Mouse (Mus musculus) stomach, embryonic 16.5 days (tissue): Measurements from ENCODE around the gene Cox6b2. TPM values are rescaled to one million over a fixed set of nuclear protein-coding genes. Genes with fewer than 3 reads are reported as not detected.
A peak's percentile ranks its signal among the peaks of the same experiment; 100 is the strongest.

Experiments used
- ATAC-seq: fragments of 200-750 bp; cut with Nextera tagmentation; 2 replicates; pipeline ENCODE4 v1.8.0; 2017; ENCODE audit warnings: moderate number of reproducible peaks, moderate TSS enrichment; ENCODE audit not compliant: insufficient read depth, low FRiP score
- H3K27ac ChIP-seq: fragments of 300-500 bp; sonication (generic); 2 replicates; pipeline ENCODE4 v1.5.1; 2014; ENCODE audit warnings: low read length
- H3K27me3 ChIP-seq: fragments of 300-500 bp; sonication (generic); 2 replicates; pipeline ENCODE4 v1.6.1; 2014; ENCODE audit warnings: low read length, control low read depth, mixed read lengths; ENCODE audit not compliant: control insufficient read depth, insufficient read depth
- H3K36me3 ChIP-seq: fragments of 300-500 bp; sonication (generic); 2 replicates; pipeline ENCODE4 v1.6.1; 2014; ENCODE audit warnings: low read length; ENCODE audit not compliant: control insufficient read depth, insufficient read depth
- H3K4me1 ChIP-seq: fragments of 300-500 bp; sonication (generic); 2 replicates; pipeline ENCODE4 v1.6.1; 2014; ENCODE audit warnings: low read length, control low read depth, mixed read lengths; ENCODE audit not compliant: control insufficient read depth, insufficient read depth
- H3K4me2 ChIP-seq: fragments of 300-500 bp; sonication (generic); 2 replicates; pipeline ENCODE4 v1.6.1; 2014; ENCODE audit warnings: low read depth, low read length, mixed read lengths
- H3K4me3 ChIP-seq: fragments of 300-500 bp; sonication (generic); replicated peaks from 2 replicates; pipeline ENCODE4 v1.5.1; 2014; ENCODE audit warnings: mild to moderate bottlenecking, low read length
- H3K9ac ChIP-seq: fragments of 300-500 bp; sonication (generic); 2 replicates; pipeline ENCODE4 v1.6.1; 2014; ENCODE audit warnings: low read length
- H3K9me3 ChIP-seq: fragments of 300-500 bp; sonication (generic); replicated peaks from 2 replicates; pipeline ENCODE4 v1.6.1; 2016; ENCODE audit warnings: low read length, control low read depth; ENCODE audit not compliant: control insufficient read depth
- WGBS: fragments of 180-500 bp; shearing (Covaris S2); extraction: QIAGEN DNeasy Blood & Tissue Kit; methylation state at CpG from one replicate; pipeline ENCODE4 v1.1.7; 2014; 5-methylcytosine and 5-hydroxymethylcytosine counted together
- polyA plus RNA-seq: library from polyadenylated mRNA; unstranded; fragments of >200 nt; fragmentation: Nextera tagmentation; extraction: Ambion mirVana; gene quantifications from 2 replicates; pipeline ENCODE4 v1.2.1, GENCODE M21; 2015

Gene Cox6b2
- polyA plus RNA-seq, 1 experiment from 2014 or later = 70.0 TPM

DNA sequence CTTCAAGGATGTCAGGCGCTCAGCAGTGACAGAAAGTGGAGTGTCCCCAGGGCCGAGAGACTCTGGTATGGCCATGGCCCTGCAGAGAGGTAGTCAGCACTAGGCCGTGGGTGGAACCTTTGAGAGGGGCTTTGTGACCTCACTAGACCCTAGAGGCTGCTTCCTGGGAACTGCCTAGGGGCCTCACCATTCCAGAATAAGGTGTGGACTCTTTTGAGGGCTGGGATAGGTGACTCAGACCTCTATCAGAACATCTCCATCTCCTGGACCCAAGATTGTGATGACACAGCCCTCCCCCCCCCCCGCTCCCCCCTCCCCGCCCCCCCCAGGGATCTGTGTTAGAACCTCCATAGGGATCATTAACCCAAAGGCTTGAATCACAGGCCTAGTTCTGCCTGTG lies 18.3 kb upstream of the Cox6b2 start, which contains the start of gene Fam71e2:
Fam71e2 (minus strand) TSS at position 101 of the 400 bp plus-strand sequence.
- ATAC-seq = no peak
- H3K4me2 ChIP-seq = no peak within 1 kb of the TSS

DNA sequence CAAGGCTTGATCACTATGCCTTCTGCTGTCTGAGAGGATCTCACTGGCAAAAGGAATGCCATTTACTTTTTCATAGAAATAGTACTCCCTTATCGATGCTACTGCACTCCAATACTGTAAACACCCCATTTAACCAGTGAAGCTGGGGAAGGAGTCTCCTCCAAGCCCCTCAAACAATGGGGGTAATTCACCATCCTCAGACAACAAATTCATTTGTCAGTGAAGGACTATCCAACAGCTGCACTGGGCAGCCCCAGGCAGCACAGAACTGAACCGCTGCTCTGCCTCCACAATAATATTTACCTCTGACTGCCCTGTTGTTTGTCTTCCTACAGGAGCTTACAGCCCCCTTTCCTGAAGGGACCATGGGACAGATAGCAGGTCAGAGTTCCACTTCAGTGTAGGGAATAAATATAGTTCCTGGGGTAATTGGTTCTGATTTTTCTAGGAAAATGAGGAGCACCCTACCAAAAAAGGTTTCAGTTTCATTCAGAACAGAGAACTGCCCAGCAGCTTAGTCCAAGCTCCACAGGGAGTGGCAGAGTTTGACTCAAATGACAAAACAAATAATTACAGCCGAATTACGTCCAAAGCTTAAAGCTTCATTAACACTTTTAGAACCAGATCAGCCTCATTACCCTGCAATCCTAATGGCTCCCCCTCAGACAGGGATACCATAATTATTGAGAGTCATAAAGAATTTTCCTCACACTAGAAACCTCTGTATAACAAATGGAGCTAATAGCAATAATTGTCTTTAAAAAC lies 12.2 kb upstream of the Cox6b2 start:
- H3K9me3 ChIP-seq = no peaks in the 10 kb centered on the region
- no peaks in the 10 kb centered on the region for H3K4me1 ChIP-seq
- no peaks in the 10 kb centered on the region for H3K27me3 ChIP-seq
- no peak for ATAC-seq
- no peak overlapping the region for H3K27ac ChIP-seq
- H3K4me3 ChIP-seq = 0 out of 2 replicates have a peak overlapping the region, but pooled peaks have one; percentile 7
- H3K4me2 ChIP-seq = no peak overlapping the region
- no peak overlapping the region for H3K9ac ChIP-seq
- no peaks in the 10 kb centered on the region for H3K36me3 ChIP-seq
- WGBS = 12% methylated on average over 4 of the region's 4 CpGs

More for the DNA sequence above, 18.3 kb upstream of the Cox6b2 start, which contains the start of gene Fam71e2:
- H3K27ac ChIP-seq = no peak within 1 kb of the TSS
- no peak within 1 kb of the TSS for H3K4me3 ChIP-seq
- H3K9ac ChIP-seq = no peak within 1 kb of the TSS
- 70% methylated on average over 3 of the region's 5 CpGs for WGBS
- H3K27me3 ChIP-seq = peaks cover 13% of the 10 kb centered on the region
- no peaks in the 10 kb centered on the region for H3K9me3 ChIP-seq
- no peaks in the 10 kb centered on the region for H3K4me1 ChIP-seq
- H3K36me3 ChIP-seq = no peaks in the 10 kb centered on the region

DNA sequence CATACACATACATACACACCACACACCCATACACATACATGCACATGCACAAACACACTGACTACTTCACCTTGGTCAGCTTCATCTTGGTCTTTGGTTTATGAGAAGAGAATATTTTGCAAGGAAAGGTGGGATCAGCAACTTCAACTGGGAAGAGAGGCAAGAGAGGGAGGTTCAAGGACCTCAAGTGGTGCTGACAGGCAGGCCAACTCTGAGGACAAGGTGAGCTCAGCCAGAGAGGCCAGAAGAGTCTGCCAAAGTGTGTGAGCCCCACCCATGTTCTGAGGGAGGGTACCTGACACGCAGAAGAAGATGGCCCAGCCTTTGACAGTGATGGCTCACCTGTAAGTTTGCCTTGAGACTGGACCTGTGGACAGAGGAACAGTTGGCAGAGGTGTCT lies 6.8 kb upstream of the Cox6b2 start:
- WGBS = 40% methylated on average over 1 of the region's 1 CpGs
- no peak overlapping the region for H3K27ac ChIP-seq
- ATAC-seq = no peak
- H3K4me3 ChIP-seq = no peak overlapping the region
- no peaks in the 10 kb centered on the region for H3K4me1 ChIP-seq
- no peak overlapping the region for H3K9ac ChIP-seq
- no peak overlapping the region for H3K4me2 ChIP-seq
- no peaks in the 10 kb centered on the region for H3K36me3 ChIP-seq
- no peaks in the 10 kb centered on the region for H3K27me3 ChIP-seq
- H3K9me3 ChIP-seq = no peaks in the 10 kb centered on the region

DNA sequence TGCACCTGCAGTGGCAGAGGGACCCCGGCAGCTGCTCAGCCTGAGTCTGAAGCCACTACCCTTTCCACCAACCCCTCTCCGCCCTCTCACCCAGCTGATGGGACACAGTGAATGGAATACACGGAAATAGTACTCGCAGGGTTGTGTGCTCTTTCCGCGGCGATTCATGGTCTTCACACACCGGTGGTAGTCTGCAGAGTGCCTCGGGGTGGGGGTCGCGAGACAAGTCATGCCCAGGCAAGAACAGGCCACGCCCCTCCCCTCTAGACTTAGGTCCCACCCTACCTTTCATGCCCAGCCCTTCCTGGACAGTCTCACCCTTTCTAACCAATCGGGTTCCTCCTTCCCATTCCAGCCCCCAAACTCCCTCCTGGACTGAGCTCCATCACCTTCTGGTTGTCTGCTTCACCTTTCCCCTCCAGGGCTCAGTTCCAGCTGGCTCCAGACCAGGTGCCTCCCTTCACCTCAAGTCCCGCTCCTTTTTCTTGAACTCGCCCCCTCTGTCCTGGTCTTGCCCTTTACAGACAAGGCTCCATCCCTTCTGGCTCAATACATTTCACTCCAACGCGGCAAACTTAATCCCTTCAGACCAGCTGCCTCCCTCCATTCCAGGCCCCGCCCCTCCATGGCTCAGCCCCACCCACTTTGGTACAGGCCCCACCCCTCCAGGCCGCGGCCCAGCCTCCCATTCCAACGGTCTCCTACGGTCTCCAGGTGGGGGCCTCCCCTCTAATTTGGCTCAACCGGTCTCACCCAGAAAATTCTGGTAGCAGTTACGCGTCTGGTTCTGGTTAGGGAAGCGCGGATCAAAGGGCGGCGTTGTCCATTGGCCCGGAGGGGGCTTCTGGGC lies 698 bp downstream of the Cox6b2 start:
- Histone ChIP-seq H3K4me3 (peak overlapping the region; percentile 59), H3K27me3 (no peaks in the 10 kb centered on the region), H3K9me3 (no peaks in the 10 kb centered on the region), H3K36me3 (no peaks in the 10 kb centered on the region), H3K27ac (peak overlapping the region; percentile 79), H3K4me2 (peak overlapping the region; percentile 78), H3K4me1 (peaks cover 20% of the 10 kb centered on the region), H3K9ac (peak overlapping the region; percentile 73)
- peak; percentile 88 for ATAC-seq
- 1% methylated on average over 30 of the region's 30 CpGs for WGBS

DNA sequence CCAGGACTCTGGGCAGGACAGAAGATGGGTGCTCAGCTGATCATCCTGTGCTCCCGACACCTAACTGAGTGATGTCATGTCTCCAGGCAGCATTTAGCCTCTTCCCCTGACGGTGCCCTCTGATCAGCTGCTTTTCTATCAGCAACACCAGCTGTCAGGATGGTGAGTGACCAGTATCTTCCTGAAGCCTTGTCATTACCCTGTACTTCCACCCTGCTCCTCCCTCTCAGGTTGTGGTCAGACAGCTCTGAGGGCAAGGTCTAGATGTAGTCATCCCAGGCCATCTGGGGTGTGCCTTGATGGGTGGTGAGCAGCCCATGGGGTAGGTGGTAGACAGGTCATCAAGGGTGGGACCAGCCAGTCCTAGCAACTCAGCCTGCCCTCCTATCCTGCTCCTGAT lies 3.7 kb downstream of the Cox6b2 start:
- H3K9ac ChIP-seq = no peak overlapping the region
- no peak for ATAC-seq

DNA sequence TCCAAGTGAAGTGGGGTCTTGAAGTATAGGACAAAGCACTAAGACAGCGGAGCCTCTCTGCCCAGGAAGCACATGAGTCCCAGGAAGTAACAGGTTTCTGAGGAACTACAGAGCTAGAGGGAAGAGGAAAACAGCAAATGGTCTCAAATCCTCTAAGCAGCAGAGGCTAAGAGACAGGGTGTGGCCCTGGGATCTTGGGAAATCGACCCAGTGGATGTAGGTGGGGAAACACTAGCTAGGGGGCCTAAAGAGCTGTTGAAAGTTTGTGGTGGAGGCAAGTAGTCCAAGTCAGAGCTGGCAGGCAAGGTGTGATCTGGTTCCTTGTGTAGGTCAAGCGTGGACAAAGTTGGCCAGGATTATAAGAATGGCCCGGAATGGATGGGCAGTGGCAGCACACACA lies 4.6 kb downstream of the Cox6b2 start:
- no peak overlapping the region for H3K4me2 ChIP-seq
- H3K4me1 ChIP-seq = peaks cover 23% of the 10 kb centered on the region
- WGBS = 65% methylated on average over 4 of the region's 4 CpGs
- no peak overlapping the region for H3K27ac ChIP-seq
- no peak overlapping the region for H3K9ac ChIP-seq
- peaks cover 10% of the 10 kb centered on the region; the same call in 1 of the 2 replicates for H3K36me3 ChIP-seq
- no peaks in the 10 kb centered on the region for H3K9me3 ChIP-seq
- ATAC-seq = no peak
- H3K27me3 ChIP-seq = no peaks in the 10 kb centered on the region
- no peak overlapping the region for H3K4me3 ChIP-seq

More for the DNA sequence above, 3.7 kb downstream of the Cox6b2 start:
- Histone ChIP-seq H3K4me3 (no peak overlapping the region), H3K4me1 (peaks cover 20% of the 10 kb centered on the region), H3K27me3 (no peaks in the 10 kb centered on the region), H3K27ac (no peak overlapping the region), H3K4me2 (no peak overlapping the region), H3K9me3 (no peaks in the 10 kb centered on the region), H3K36me3 (peaks cover 10% of the 10 kb centered on the region; the same call in 1 of the 2 replicates)
- 81% methylated on average over 2 of the region's 2 CpGs for WGBS

DNA sequence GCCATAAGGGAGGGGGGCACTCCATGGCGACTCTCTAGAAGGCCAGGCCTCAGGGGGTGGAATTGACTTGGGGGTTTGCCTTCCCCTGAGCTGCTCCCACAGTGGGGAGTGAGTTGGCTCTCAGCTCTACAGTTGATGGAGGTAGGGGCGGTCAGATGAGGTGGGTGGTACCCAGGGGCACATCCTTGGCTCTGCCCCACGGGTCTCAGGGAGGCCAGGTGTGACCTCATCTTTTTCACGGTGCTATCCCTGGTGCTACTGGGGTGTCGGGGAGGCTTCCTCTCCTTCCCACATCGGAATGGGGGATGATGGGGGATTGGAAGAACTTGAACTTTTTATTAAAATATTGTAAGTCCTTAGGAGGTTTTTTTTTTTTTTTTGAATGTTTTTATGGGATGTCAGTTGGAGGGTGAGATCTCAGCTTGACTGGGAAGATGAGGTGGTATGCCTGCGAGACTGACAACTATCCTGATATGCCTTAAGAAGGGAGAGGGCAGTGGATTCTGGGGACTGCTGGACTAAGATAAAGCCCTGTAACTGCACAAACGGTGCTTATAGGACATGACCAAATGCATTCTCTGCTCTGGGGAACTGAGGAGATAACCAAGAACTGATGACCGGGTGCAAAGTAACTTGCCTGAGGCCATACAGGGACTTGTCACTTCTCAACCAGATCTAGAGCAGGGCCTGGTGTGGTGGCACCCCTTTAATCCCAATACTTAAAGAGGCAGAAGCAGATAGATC lies 5.6 kb downstream of the Cox6b2 start:
- no peak for ATAC-seq
- Histone ChIP-seq H3K9ac (no peak overlapping the region), H3K4me3 (no peak overlapping the region), H3K4me1 (peaks cover 23% of the 10 kb centered on the region), H3K27me3 (no peaks in the 10 kb centered on the region), H3K9me3 (no peaks in the 10 kb centered on the region), H3K27ac (no peak overlapping the region), H3K36me3 (peaks cover 10% of the 10 kb centered on the region; the same call in 1 of the 2 replicates), H3K4me2 (no peak overlapping the region)
- 73% methylated on average over 9 of the region's 9 CpGs for WGBS

GRCm38 (mm10) chr7:4746326-4746980 lies 6.4 kb downstream of the Cox6b2 start:
- no peak overlapping the region for H3K9ac ChIP-seq
- H3K4me3 ChIP-seq = no peak overlapping the region
- ATAC-seq = no peak
- H3K27ac ChIP-seq = no peak overlapping the region
- peaks cover 10% of the 10 kb centered on the region; the same call in 1 of the 2 replicates for H3K36me3 ChIP-seq
- WGBS = 89% methylated on average over 22 of the region's 22 CpGs
- no peaks in the 10 kb centered on the region for H3K9me3 ChIP-seq
- no peak overlapping the region for H3K4me2 ChIP-seq
- peaks cover 23% of the 10 kb centered on the region for H3K4me1 ChIP-seq
- H3K27me3 ChIP-seq = no peaks in the 10 kb centered on the region
